Mouse (Mus musculus) cerebellum, adult 2 months (tissue): ENCODE measurements around the gene Pcdh7. TPM values are rescaled to one million over a fixed set of nuclear protein-coding genes. Genes with fewer than 3 reads are reported as not detected.
"Not testable (repeated sequence)": the region's sequence is repeated elsewhere in the genome, so short reads cannot be mapped to it uniquely, and the experiment has no call there.

Experiments
- DNase-seq, 2 experiments: peaks; one replicate each; pipeline ENCODE4 v3.0.0; 2021
- H3K27ac ChIP-seq: fragments of 200-500 bp; 2 replicates; pipeline ENCODE4 v1.5.1; 2012; ENCODE audit warnings: low read length, control low read depth, inconsistent platforms; ENCODE audit not compliant: insufficient read depth
- H3K27me3 ChIP-seq: fragments of 200-500 bp; 2 replicates; pipeline ENCODE4 v1.6.1; 2012; ENCODE audit warnings: inconsistent platforms, mild to moderate bottlenecking, low read length, moderate library complexity; ENCODE audit not compliant: control insufficient read depth, insufficient read depth
- H3K4me1 ChIP-seq: fragments of 200-500 bp; 2 replicates; pipeline ENCODE4 v1.6.1; 2011; ENCODE audit warnings: low read length; ENCODE audit not compliant: control insufficient read depth, insufficient read depth
- H3K4me3 ChIP-seq: fragments of 200-500 bp; replicated peaks from 2 replicates; pipeline ENCODE3; 2011; ENCODE audit warnings: mild to moderate bottlenecking, low read depth, low read length, control low read depth; ENCODE audit not compliant: insufficient read depth
- CTCF ChIP-seq: fragments of 200-500 bp; IDR thresholded peaks from 2 replicates; pipeline ENCODE4 v1.5.1; 2011; ENCODE audit warnings: low read depth, mild to moderate bottlenecking, control low read depth, low read length, moderate library complexity, borderline replicate concordance; ENCODE audit not compliant: insufficient read depth
- POLR2A ChIP-seq: fragments of 200-500 bp; IDR thresholded peaks from 2 replicates; pipeline ENCODE4 v1.6.1; 2011; ENCODE audit warnings: low read length, control low read depth, borderline replicate concordance; ENCODE audit not compliant: insufficient read depth
- WGBS: fragments of 180-500 bp; shearing (Covaris S2); methylation state at CpG from one replicate; pipeline ENCODE4 v1.1.7; 2018; 5-methylcytosine and 5-hydroxymethylcytosine counted together
- polyA plus RNA-seq: library from polyadenylated mRNA; depleted of rRNA; stranded (reverse); fragments of >200 nt; gene quantifications from 2 replicates; pipeline ENCODE4 v1.2.3, GENCODE M21; 2012

Gene Pcdh7
- polyA plus RNA-seq, 1 experiment: 21.6 TPM

DNA sequence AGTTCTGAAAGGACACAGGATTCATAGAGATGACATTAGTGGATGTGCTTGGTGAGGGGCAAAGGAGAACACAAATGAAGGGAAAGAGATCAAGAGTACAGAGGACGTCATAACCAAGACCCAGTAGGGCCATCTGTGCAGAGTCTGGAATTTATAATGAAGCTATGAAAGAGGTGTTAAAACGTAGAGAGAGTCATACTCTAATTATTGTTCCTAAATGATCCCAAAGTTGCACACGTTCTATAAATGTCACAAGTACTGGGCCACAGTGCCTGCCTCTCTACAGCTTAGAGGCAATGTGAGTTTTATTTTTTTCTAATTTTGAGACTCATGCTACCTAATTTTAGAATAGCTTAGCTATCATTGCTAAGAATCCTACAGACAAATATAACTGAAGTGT lies 400.1 kb downstream of the Pcdh7 start:
- Histone ChIP-seq H3K27me3 (no peaks in the 10 kb centered on the region), H3K4me3 (no peak overlapping the region), H3K4me1 (no peaks in the 10 kb centered on the region), H3K27ac (no peak overlapping the region)
- TF ChIP-seq CTCF (no peak), POLR2A (no peak)
- no peak for DNase-seq
- WGBS: 67% methylated on average over 3 of the region's 3 CpGs

DNA sequence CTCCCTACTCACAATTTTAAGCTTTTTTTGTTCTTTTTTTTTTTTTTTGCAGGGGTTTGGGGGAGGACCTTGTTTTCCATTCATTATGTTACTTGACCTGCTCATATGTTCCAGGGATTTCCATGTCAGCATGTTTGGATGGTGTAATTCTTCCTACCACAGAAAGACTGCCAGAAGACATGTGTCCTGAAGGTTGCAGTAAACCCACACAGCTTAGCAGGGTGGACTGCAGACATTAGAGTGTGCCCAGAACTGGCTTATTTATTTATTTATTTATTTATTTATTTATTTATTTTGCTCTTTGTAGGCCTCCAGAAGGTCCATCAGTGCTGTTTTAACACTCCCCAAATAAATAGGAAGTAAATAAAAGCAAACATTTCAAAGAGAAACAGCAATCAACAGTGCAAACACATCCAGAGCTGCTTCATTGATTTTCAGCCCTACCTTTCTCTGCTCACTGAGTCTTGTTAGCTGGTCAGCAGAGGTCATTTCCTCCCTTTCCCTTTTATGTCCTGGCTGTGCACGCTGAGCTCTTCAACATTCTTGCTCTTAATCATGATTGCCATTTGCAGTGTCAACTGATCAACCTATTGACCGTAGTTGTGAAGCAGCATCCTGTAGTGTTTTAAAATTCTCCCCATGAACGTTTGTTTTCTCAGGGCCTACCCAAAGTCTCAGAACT lies 401.3 kb downstream of the Pcdh7 start:
- H3K4me3 ChIP-seq: no peak overlapping the region
- WGBS: 80% methylated on average over 3 of the region's 3 CpGs

GRCm38 (mm10) chr5:58143897-58144296 lies 426.1 kb downstream of the Pcdh7 start:
- no peak for DNase-seq
- H3K27me3 ChIP-seq: no peaks in the 10 kb centered on the region
- no peak for TF ChIP-seq POLR2A
- no peak for TF ChIP-seq CTCF
- H3K27ac ChIP-seq: no peak overlapping the region
- whole genome bisulfite sequencing: 82% methylated on average over 2 of the region's 2 CpGs
- H3K4me3 ChIP-seq: no peak overlapping the region
- H3K4me1 ChIP-seq: no peaks in the 10 kb centered on the region

More for the DNA sequence above, 401.3 kb downstream of the Pcdh7 start:
- TF ChIP-seq CTCF (no peak), POLR2A (no peak)
- H3K27ac ChIP-seq: no peak overlapping the region
- no peak for DNase-seq
- H3K4me1 ChIP-seq: no peaks in the 10 kb centered on the region
- H3K27me3 ChIP-seq: no peaks in the 10 kb centered on the region

DNA sequence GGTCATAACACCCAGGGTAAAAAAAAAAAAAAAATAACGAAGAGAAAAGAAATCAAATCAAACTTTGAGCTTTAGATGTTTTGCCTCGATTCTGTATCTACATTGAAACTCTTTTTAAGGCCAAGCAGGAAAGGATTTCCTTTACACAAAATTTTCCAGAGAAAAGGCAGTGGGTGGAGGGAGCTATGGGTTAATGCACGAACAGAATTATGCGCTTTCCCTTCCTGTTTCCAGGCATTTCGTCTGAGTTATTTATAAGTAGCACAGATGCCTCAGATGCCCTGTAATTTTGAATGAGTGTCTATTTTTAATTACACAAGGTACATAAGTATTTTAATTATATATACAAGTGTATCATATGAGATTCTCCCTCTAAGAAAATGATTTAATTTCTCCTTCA lies 436.2 kb downstream of the Pcdh7 start:
- no peak for TF ChIP-seq POLR2A
- no peak for TF ChIP-seq CTCF
- H3K4me3 ChIP-seq: no peak overlapping the region
- WGBS: 44% methylated on average over 5 of the region's 5 CpGs
- no peaks in the 10 kb centered on the region for H3K27me3 ChIP-seq
- H3K27ac ChIP-seq: no peak overlapping the region
- no peaks in the 10 kb centered on the region for H3K4me1 ChIP-seq
- DNase-seq: no peak

GRCm38 (mm10) chr5:58172218-58172617 lies 454.5 kb downstream of the Pcdh7 start:
- DNase-seq: no peak
- H3K4me1 ChIP-seq: no peaks in the 10 kb centered on the region

GRCm38 (mm10) chr5:58174335-58174734 lies 456.6 kb downstream of the Pcdh7 start:
- not testable (repeated sequence) for DNase-seq, H3K4me3 ChIP-seq, H3K27ac ChIP-seq, H3K27me3 ChIP-seq, H3K4me1 ChIP-seq

More at GRCm38 (mm10) chr5:58172218-58172617, 454.5 kb downstream of the Pcdh7 start:
- no peak overlapping the region for H3K27ac ChIP-seq
- TF ChIP-seq POLR2A (no peak), CTCF (no peak)
- H3K27me3 ChIP-seq: no peaks in the 10 kb centered on the region
- H3K4me3 ChIP-seq: no peak overlapping the region

DNA sequence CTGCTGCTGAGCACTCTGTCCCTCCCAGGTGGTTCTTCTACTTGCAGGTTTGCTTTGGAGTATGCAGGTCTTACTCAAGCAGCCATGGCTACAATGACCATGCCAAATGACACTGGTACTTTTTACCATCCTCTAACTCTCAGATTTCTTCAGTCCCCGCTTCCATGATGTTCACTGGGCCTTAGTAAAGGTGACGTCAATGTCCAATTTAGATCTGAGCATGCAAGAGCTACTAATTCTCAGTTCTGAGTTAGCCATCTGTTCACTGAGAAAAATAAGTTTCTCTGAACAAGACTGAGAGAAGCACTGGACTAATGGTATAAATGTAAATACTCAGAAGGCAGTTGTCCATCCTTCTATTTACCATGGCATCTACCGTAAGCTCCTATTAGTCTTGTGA lies 457.8 kb downstream of the Pcdh7 start:
- H3K27me3 ChIP-seq: no peaks in the 10 kb centered on the region
- no peak overlapping the region for H3K27ac ChIP-seq
- DNase-seq: no peak
- TF ChIP-seq CTCF (no peak), POLR2A (no peak)
- no peaks in the 10 kb centered on the region for H3K4me1 ChIP-seq
- WGBS: 94% methylated on average over 3 of the region's 3 CpGs
- no peak overlapping the region for H3K4me3 ChIP-seq
